Mouse (Mus musculus) C2C12 (cell line): ENCODE data around the gene Ubap1. TPM values are rescaled to one million over a fixed set of nuclear protein-coding genes. Genes with fewer than 3 reads are reported as not detected.

Experiments
- H3K27me3 ChIP-seq: one replicate; pipeline ENCODE4 v1.6.1; 2011; ENCODE audit not compliant: control insufficient read depth, insufficient read depth, insufficient read length
- H3K36me3 ChIP-seq: one replicate; pipeline ENCODE4 v1.6.1; 2011; ENCODE audit not compliant: control insufficient read depth, insufficient read depth
- H3K4me3 ChIP-seq: one replicate; pipeline ENCODE4 v1.5.1; 2011; ENCODE audit warnings: mild to moderate bottlenecking, control low read depth; ENCODE audit not compliant: poor library complexity, insufficient read depth, severe bottlenecking
- H3K79me2 ChIP-seq: one replicate; pipeline ENCODE4 v1.6.1; 2011; ENCODE audit not compliant: control insufficient read depth, insufficient read depth
- H3K79me3 ChIP-seq: one replicate; pipeline ENCODE4 v1.6.1; 2011; ENCODE audit warnings: low read depth, control low read depth
- H3ac ChIP-seq: one replicate; pipeline ENCODE3; 2011; ENCODE audit warnings: low read depth; ENCODE audit not compliant: control insufficient read depth, insufficient read length
- CEBPB ChIP-seq: IDR thresholded peaks from one replicate; pipeline ENCODE4 v1.6.1; 2011; ENCODE audit warnings: low read depth, mild to moderate bottlenecking, control low read depth, moderate library complexity
- CTCF ChIP-seq: IDR thresholded peaks from one replicate; pipeline ENCODE4 v1.5.1; 2011; ENCODE audit not compliant: control insufficient read depth, insufficient read depth, insufficient read length
- FOSL1 ChIP-seq: IDR thresholded peaks from one replicate; pipeline ENCODE4 v1.8.0; 2011; ENCODE audit warnings: mild to moderate bottlenecking, low read length; ENCODE audit not compliant: poor library complexity, insufficient read depth, severe bottlenecking
- MAX ChIP-seq: IDR thresholded peaks from one replicate; pipeline ENCODE4 v1.6.1; 2011; ENCODE audit warnings: mild to moderate bottlenecking, control low read depth
- MYOD1 ChIP-seq: IDR thresholded peaks from one replicate; pipeline ENCODE4 v1.6.1; 2011; ENCODE audit warnings: low read depth; ENCODE audit not compliant: control insufficient read depth, insufficient read length
- MYOG ChIP-seq: IDR thresholded peaks from one replicate; pipeline ENCODE4 v1.6.1; 2011; ENCODE audit not compliant: control insufficient read depth, insufficient read length; ENCODE audit errors: extremely low read depth
- USF1 ChIP-seq: IDR thresholded peaks from one replicate; pipeline ENCODE4 v1.6.1; 2011; ENCODE audit warnings: low read depth, mild to moderate bottlenecking, control low read depth, moderate library complexity
- polyA plus RNA-seq: library from polyadenylated mRNA; unstranded; fragments of >200 nt; fragmentation: generic; extraction: Trizol; gene quantifications from one replicate; pipeline ENCODE4 v1.2.1, GENCODE M21; 2012; ENCODE audit warnings: missing spikeins

The Ubap1 gene
- polyA plus RNA-seq, 1 experiment = 20.0 TPM

- Histone ChIP-seq H3K27me3 (no peaks in the 10 kb centered on the region), H3K79me2 (peaks cover 100% of the 10 kb centered on the region), H3K36me3 (peaks cover 17% of the 10 kb centered on the region), H3K4me3 (no peak overlapping the region), H3ac (no peak overlapping the region), H3K79me3 (peaks cover 89% of the 10 kb centered on the region)
- TF ChIP-seq MAX (no peak), FOSL1 (no peak), USF1 (no peak), CTCF (no peak), MYOD1 (no peak), MYOG (no peak), CEBPB (no peak)
Observed at GRCm38 (mm10) chr4:41361059-41361458, 12.3 kb downstream of the Ubap1 start.

GRCm38 (mm10) chr4:41368198-41368597, 19.4 kb downstream of the Ubap1 start:
- no peak overlapping the region for H3K4me3 ChIP-seq
- peaks cover 85% of the 10 kb centered on the region for H3K79me2 ChIP-seq
- TF ChIP-seq CEBPB (peak; percentile 16), FOSL1 (no peak), MYOD1 (no peak)
- H3K27me3 ChIP-seq = no peaks in the 10 kb centered on the region
- no peak overlapping the region for H3ac ChIP-seq
- peaks cover 39% of the 10 kb centered on the region for H3K79me3 ChIP-seq
- H3K36me3 ChIP-seq = peaks cover 32% of the 10 kb centered on the region

GRCm38 (mm10) chr4:41369702-41370437, 21.1 kb downstream of the Ubap1 start:
- no peak overlapping the region for H3ac ChIP-seq
- H3K4me3 ChIP-seq = no peak overlapping the region
- TF ChIP-seq MYOG (no peak), USF1 (no peak), MAX (no peak), CTCF (no peak), MYOD1 (no peak), CEBPB (no peak), FOSL1 (no peak)
- H3K36me3 ChIP-seq = peaks cover 32% of the 10 kb centered on the region
- H3K79me2 ChIP-seq = peaks cover 78% of the 10 kb centered on the region
- no peaks in the 10 kb centered on the region for H3K27me3 ChIP-seq
- peaks cover 27% of the 10 kb centered on the region for H3K79me3 ChIP-seq

GRCm38 (mm10) chr4:41377567-41377966, 28.8 kb downstream of the Ubap1 start:
- H3K36me3 ChIP-seq = peaks cover 61% of the 10 kb centered on the region

GRCm38 (mm10) chr4:41381213-41381950, 32.6 kb downstream of the Ubap1 start:
- no peaks in the 10 kb centered on the region for H3K27me3 ChIP-seq
- no peak overlapping the region for H3K4me3 ChIP-seq
- no peak for TF ChIP-seq MAX
- TF ChIP-seq CTCF = no peak
- no peak for TF ChIP-seq MYOG
- TF ChIP-seq CEBPB = no peak
- TF ChIP-seq USF1 = no peak
- TF ChIP-seq MYOD1 = no peak
- no peak for TF ChIP-seq FOSL1
- H3K36me3 ChIP-seq = peaks cover 73% of the 10 kb centered on the region
- peaks cover 50% of the 10 kb centered on the region for H3K79me2 ChIP-seq
- peaks cover 16% of the 10 kb centered on the region for H3K79me3 ChIP-seq
- H3ac ChIP-seq = no peak overlapping the region

More at GRCm38 (mm10) chr4:41377567-41377966, 28.8 kb downstream of the Ubap1 start:
- Histone ChIP-seq H3K4me3 (no peak overlapping the region), H3K27me3 (no peaks in the 10 kb centered on the region), H3K79me2 (peaks cover 38% of the 10 kb centered on the region), H3K79me3 (peaks cover 8% of the 10 kb centered on the region), H3ac (no peak overlapping the region)
- no peak for TF ChIP-seq CEBPB
- no peak for TF ChIP-seq USF1
- TF ChIP-seq MYOD1 = no peak
- no peak for TF ChIP-seq MYOG
- TF ChIP-seq FOSL1 = no peak
- no peak for TF ChIP-seq CTCF
- no peak for TF ChIP-seq MAX
